Mouse (Mus musculus): ENCODE measurements around the gene Prkch.

Prkch gene

DNA sequence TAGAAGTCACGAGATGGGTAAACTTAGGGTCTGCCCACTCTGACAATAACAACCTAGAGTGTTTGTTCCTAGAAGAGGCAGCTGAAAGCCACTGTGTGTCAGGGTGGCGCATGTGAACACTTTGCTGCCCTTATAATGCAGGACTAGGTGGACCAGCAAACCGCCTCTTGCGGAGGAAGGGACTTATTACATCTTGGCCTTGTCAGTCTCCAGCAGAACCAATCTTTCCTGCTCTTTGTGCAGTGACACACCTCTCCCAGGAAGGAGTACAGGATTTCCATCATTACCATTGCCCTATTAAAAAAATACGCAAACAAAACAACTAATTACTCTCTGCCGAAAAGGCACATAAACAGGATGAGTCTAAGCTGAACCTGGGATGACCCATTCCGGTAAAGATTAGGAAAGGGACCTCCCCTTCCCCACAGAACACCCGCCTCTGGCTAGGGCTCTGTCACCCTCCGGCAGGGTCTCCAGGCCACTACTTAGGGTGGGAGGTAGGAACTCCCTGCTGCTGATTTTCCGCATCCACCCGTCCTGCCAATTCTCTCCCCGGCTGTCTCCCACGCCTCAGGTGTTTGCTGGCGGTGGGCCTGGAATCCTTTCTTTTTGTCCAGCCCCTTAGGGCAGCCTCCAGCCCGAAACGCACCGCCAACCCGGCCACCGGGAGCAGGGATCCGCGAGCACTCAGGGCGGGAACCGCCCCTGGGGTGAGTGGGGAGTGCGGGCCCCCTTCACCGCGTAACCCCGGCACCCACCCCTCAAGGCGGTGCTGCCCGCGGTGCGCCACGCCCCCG, 585 bp upstream of the Prkch start:
- DNase-seq: no peak

DNA sequence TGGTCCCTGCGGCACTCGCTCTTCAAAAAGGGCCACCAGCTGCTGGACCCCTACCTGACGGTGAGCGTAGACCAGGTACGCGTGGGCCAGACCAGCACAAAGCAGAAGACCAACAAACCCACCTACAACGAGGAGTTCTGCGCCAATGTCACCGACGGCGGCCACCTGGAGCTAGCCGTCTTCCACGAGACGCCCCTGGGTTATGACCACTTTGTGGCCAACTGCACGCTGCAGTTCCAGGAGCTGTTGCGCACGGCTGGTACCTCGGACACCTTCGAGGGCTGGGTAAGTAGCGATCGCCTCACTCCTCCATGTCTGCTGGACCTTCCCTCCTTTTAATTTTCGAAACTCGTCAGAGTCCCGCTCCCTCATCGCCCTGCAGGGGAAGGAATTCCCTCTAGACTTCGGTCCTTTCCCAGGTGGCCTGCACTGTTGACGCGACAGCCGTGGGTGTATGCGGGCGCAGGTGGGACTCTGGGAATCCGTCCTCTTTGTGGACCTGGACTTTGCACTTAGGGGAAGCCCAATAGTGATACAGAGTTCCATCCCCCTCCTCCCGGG, 725 bp downstream of the Prkch start:
- no peak for DNase-seq

DNA sequence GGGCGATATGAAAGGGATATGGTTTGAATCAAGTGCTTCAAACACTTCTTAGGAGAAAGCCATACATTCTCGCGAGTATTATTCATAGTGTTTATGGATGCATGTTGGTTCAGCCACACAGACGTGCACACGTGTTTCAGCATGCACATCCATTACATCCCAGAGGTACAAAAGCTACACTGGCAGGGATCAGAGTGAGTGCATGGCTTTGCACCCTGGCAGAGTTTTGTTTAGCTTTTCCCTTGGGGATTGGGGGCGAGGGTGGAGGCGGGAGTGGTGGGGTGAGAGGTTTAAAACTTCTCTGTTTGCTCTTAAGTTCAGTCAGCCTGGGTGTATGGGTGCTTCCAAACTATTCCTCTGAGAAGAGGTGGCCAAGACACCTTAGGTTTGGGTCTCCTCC, 1.3 kb downstream of the Prkch start:
- no peak for DNase-seq

DNA sequence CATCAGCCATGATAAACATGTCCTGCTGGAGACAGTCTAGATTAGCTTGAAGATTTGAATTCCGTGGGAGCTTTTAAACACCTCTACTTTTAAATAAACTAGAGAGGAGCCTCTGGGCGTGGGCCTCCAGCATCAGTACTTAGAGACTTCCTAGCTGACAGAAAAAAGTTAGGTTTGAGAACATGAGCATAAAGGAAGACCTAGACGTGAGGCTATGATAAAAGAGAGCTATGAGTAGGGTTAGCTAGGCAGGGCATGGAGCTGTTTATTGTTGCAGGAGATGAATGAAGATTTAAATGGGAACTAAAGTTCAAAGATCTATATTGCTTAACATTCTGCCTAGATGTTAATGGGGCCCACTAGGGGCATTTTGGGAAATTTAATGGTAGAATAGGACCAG, 2.7 kb downstream of the Prkch start:
- no peak for DNase-seq

DNA sequence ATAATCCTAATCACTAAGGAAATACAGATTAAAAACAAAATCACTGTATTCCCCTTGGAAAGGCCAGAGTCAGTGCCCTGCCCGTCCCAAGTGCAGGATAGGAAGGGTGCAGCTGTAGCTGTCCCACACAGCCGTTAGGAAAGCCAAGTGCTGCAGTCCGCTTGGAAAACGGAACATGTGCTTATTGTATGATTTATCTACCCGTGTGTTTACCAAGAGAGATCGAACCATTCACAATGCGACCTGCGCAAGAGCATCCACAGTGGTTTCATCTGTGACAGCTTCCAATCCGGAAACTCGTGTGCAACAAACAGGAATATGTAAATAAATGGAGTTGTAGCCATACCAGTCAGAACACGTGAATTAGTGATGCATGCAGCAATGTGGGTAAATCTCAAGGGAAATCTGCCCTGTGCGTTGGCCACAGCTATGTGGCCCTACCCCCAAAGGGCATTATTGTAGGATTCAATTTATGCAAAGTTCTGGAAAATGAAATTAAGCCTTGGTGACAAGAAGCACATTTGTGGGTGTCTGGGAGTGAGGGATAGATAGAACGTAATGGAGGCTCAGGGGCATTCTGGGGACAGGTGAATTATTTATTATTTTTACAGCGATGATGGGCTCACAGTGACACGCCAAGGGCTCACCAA, 6.2 kb downstream of the Prkch start:
- no peak for DNase-seq

DNA sequence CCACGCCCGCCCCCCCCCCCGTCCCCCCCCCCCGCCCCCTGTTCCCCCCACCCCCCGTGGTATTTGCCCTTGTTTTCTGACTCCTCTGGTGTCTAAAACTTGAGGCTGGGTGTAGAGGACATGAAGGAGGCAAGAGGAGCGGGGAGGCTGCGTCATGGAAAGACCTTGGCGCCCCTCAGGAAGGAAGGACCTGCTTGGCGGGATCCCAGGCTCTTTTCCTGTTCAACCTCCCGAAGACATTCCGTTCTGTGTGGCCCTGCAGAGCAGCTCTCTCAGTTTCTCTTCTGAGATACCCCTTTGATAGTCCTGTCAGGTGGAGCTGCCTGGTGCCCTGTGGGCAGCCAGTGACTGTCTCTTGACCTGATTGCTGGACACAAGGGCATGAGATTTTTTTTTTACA, 7.0 kb downstream of the Prkch start:
- no peak for DNase-seq

DNA sequence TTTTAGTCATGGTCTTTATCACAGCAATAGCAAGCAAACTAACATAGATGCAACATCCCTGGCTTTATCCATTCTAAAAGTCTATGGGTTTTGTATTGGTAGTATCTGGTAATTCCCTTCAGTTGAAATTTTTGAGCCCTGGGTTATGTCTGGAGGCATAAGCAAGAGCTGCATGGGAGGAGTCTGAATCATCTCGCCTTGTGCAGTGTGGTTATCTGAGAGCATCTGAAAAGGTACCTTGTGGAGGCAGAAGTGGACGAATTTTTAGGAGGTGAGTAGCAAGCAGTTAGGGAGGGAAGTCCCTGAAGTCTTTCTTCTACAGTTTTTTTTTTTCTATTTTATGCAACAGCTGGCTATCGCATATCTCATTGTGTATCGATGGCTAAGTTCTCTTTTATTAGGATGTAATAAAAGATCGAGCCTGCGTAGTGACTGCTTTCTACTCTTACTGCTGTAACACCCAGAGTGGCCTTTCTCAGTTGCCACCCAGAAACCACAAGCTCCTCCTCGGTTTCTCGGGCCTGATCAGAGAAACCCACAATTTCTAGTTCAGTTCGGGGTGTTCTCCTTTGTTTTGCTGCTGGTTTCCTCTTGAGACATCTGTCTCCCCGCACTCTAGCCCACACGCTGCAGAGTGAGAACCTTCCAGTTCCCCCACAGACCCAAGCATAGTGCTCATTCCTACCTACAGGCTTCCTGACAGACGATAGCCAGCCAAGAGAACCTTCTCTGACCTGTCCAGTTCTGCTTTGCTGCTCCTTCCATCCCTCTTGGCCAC, 8.6 kb downstream of the Prkch start:
- no peak for DNase-seq

DNA sequence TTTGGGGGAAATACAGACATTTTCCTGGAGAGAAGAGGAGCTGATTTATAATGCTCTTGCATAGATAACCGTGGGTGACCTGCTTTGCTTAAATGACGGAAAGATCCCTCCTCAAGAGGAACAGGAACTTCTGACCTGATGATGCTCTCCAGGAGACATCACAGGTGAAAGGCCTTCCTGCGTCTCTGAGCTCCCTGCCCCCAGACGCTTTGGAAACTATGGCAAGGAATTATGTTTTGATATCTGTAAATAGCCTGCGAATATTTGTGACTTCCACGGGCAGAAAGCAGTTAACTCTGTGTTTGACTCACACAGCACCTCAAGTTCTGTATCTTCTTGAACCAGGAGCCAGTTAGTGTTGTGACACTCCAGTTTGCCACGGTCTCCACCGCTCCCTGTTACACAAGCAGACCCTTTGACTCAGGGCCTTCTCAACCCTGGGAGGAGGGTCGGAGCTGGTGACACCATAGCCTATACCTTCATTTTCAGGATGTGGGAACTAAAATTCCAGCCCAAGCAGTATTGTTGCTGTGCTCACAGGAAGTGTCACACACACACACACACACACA, 9.7 kb downstream of the Prkch start:
- DNase-seq: no peak

DNA sequence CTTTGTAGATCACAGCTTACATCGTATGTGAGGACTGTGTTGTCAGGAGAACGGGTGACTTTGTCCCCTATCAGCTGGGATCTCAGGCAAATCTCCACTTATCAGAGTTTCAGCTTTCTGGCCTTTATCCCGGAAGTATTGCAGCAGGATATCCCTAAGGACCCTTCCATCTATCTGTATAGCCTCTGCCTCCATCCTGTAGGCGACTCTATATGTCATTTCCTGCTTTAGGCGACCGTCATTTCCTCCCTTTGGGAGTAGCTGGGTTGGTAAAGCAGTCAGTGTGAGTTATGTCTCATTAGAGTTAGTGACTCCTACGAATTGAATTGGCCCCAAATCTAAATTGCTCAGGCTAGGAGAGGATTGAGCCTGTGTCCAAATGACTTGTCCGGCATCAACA, 10.6 kb downstream of the Prkch start:
- DNase-seq: no peak

DNA sequence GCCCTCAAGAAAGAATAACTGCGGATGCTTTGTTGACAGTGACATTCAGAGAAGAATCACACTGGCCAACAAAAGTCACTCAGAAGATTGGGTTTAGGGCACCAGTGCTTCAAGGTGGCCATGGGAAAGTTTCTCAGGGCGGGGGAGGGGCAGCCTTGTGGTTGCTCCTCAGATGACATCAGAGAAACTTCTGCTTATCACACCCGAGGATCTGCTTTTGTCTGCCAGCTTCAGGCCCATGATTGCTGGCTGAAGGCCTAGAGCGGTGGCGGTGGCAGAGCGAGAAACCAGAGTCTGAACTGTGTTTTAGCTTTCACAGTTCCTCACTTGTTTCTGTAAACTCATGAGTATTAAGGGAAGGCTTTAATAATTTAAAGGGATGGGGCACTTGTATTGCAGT, 13.6 kb downstream of the Prkch start:
- DNase-seq: no peak

DNA sequence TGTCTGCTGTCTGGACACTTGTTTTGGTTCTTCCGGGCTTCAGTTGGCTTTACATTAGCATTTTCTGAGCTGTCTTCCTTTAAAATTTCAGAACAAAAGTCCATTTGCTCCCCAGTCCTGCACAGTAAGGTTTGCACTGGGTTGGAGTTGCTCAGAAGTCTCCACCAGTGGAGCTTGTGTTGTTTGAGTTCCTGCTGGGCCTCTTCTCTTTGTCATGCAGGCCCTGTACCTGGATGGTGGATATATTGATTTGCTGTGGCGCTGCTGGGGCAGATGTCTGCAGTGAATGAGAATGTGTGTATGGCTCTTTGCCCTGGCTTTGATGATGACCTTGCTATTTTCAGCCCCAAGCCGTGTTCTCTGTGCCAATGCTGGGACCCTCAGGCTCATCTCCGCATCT, 15.9 kb downstream of the Prkch start:
- DNase-seq: no peak

DNA sequence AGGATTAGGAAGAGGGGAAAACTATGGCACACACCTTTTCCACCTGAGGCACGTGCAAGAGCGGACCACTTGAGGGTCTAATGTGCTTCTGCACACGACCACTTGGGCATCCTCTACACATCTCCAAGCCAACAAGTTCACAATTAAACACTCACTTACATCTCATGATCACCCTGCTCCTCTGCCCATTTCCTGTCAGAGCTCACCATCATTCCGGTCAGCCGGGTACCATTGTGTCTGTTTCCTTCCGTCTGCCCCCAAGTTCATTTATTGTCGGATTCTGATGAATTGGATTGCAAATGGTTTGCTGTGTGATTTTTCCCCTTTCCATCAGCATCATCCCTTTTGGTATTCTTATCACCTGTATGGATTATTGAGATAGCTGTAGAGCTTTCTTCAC, 18.4 kb downstream of the Prkch start:
- no peak for DNase-seq

DNA sequence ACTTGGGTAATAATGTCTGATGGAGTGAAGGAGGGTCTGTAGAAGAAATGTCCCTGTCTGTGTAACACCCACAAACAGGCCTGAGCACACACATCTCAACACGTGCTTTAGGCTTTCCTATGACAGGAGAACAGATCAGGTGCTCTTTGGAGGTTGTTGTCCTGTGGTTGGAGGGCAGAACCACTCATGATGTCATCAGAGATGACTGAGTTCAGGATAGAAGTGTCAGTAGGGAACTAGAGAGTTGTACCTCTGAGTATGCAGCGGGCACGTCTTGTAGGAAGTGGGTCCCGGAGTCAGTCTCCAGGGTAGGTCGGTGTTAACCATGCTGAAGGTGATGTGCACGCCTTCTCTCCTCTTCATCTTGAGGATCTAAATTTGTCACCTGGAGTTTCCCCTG, 19.1 kb downstream of the Prkch start:
- DNase-seq: no peak

DNA sequence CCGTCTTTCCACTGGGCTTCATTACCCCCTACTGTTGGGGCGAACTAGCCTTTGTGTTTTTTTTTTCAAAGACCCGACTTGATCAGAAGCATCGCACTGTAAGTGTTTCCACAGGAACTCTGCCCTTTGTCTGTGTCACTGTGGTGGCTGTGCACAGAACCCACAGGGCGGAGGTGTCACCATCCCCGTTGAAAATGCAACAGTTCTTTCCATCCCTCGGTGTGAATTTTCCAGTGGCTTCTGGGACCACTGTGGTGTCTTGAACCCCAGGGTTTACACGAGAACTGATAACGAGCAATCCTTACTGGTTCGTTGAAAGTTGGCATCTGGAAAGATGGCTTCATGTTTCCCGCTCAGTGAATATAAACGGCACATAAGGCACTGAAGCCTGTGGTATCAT, 20.2 kb downstream of the Prkch start:
- DNase-seq: no peak

DNA sequence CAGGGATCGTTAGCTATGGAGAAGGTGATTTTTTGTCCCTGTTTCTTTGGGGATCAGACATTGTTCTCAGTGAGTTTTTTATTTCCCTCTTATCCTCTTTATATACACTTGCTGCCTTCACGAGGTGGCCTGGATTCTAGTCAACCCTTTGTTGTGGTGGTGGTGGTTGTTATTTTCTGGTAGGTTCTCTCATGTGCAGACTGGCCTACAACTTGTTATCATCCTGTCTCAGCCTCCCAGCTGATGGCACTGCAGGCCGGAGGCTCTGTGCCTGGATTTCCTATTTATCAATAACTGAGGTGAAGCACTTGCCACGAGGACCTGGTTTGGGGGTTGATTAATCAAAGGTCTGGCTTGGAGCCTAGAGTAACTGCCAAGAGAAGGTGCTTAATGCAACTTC, 20.6 kb downstream of the Prkch start:
- DNase-seq: no peak

DNA sequence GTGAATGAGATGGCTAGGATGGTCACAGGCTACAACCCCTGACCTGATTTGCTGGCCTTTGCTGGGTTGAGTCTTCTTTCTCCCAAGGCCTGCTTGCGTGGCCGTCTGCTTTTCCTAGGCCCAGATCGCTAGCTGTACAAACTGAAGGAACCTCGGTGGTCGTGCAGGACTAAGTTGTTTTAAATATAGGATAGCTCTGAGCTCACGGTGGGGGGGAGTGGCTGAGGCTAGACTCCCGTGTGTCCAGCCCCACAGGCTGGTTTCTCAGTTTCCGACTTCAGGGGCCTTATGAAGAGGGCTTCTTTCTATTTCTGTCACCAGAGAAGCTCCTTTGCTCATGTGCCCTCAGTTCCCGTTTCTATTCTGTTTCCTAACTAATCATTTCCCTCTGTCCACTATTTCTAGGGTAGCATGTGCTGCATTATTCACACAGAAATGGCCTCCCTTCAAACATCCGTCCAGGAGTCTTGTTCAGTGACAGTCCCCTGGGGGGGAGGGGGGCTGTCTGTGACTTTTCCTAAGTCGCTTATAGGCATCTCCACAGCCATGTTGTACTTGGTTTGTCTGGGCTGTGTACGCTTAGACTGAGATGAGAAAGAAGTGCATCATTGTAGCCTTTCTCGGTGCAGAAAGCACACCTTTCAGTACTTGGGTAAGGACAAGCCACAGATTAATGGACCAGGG, 22.9 kb downstream of the Prkch start:
- DNase-seq: no peak

DNA sequence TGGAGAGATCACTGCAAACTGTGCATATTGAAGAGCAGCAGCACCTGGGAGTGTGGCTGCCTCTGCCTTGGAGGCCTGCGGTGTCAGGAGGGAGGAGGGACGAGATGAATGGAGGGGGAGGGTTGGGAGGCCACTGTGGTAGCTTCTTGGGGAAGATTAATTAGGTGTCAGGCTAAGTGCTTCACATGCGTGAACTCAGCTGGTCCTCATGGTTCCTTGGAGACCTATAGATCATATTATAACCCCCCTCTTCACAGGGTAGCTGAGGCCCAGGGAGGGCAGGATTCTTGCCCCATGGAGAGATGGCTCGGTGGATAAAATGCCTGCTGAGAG, 23.4 kb downstream of the Prkch start:
- no peak for DNase-seq

DNA sequence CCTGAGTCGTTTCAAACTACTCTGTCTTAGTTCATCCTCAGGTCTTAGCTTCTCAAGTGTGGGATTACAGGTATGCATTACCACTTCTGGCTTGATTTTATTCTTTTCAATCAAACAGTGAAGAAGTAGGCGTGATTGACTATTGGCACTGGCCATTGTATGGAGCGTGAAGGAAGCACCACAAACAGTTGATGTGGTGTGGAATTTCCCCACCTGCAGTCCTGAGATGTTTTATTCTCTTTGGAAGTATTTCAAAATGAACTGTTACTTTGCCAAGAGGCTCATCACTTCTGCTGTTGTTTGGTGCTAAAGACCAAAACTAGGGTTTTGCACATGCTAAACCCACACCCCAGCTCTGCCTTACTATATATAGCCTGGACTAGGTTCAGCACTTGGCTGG, 24.7 kb downstream of the Prkch start:
- DNase-seq: no peak

DNA sequence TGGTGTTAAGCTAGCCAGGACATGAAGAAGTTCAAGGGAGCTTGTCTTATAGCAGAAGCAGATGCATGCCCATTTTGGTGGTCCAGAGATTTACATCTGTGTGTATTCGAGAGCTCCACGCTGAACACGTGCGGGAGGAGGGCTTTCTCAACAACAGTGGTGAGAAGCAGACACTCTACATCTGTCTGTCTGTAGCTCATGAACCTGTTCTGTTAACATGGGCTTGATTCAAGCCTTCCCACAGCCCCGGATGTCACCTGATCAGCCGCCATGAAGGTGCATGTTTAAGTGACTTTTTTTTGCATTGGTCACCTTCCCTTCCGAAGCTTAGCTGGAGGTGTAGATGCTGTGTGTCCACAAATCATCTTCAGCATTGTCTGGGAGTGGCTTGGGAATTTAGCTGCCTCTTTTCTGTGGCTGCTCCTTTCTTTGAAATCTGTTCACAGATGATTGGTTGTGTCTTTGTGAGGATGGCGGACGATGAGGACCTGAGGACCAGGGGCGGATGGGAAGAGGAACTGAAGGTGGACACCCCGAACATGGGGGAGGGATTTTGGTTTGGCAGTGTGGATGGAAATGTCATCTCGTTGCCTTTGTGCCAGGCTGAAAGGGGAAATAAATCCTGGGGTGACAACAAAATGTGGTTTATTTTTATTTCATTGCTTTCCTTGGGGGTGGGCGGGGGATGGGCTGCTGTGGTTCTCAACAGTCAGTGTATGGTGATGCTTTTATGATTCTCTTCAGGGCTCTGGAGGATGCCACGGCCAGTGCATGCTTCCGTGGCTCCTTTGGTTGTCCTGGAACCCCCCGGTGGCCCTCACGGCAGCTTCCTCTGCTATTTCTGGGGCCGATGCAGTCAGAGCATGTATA, 25.3 kb downstream of the Prkch start:
- no peak for DNase-seq

DNA sequence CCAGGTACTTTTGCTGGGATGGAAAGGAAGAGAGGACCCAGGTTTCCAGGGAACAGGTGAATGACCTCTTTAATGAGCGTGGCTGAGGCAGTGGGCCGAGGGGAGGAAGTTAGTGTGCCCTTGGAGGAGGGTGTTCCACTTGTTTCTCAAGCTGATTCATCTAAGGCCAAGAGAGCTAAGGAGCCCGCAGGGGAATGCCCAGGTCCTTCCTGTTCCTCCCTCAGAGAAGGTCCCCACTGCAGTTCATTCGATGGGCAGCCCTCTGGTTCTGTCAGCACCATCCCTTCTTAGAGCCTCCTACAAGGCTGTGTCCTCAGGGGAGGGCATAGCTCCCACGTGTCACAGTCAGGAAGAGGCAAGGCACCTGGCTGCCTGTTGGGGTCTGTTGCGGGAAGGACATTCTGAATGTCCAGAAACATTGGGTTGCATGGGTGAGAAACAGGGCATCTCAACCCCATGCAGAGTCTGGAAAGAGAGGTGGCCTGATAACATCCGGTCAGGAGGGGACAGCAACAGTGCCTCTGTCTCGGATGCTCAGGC, 26.3 kb downstream of the Prkch start:
- no peak for DNase-seq

DNA sequence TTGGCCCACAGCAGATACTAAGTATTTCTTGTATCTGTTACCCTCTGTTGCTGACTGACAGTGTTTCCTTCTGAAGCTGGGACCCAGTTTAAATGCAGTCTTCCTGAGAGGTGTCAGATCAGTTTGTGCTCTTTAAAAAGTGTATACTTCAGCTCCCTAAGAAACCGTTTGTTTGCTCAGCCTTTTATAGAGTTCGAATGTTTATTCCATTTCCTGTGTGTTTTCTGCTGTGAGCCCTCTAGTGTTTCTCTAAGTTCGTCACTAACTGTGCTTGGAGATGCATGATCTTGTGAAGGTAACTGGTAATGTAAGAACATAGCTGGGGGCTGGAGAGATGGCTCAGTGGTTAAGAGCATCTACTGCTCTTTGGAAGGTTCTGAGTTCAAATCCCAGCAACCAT, 27.1 kb downstream of the Prkch start:
- DNase-seq: no peak

DNA sequence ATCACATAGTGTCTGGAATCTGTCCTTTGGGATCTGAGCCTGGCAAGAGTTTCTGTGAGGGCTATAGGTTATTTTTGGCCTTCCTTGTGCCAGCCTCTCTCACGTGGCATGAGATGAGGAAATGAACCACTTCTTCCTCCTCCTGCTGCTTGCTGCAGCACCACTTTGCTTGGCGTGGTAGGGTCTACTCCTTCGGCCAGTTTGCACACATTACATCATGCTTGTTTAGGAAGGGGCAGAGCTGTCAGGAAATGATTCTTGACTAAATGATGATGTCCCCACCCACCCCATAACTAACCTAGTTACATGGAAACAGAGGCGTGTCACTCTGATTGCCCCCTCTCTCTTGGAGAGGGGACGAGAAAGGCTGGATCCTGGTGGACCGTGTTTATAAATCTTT, 28.6 kb downstream of the Prkch start:
- no peak for DNase-seq

Measured in cerebellum, adult 9-11 months (tissue).